Mouse (Mus musculus): Measurements from ENCODE around the gene Cog6. TPM values are rescaled to one million over a fixed set of nuclear protein-coding genes. Genes with fewer than 3 reads are reported as not detected.
A peak's percentile ranks its signal among the peaks of the same experiment; 100 is the strongest.

The Cog6 gene
- polyA plus RNA-seq, 1 experiment from 2014 or later: 57.7 TPM

DNA sequence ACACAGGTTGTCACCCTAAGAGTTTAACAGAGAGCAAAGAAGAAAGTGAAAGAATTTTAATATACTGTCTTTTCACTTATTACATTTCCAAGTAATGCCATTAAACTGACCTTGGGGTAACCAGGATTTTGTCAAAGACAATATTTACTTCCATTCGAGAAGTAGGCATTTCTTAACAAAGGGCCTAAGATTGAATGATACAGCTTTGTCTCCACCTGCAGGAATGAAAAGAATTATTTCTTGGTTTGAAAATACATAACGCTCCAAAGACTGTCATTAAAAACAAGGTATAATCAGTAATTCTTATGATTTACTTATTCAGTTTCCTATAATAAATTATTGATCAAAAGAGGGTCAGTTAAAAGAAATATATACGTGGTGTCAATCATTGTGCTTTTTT lies 55.4 kb downstream of the Cog6 start:
- no peak overlapping the region for H3K4me3 ChIP-seq (ENCODE audit: low read depth, low read length)
- ATAC-seq (ENCODE audit: low read depth): no peak
- no peaks in the 10 kb centered on the region for H3K27me3 ChIP-seq (ENCODE audit: control insufficient read depth, insufficient read depth, low read length)
- H3K27ac ChIP-seq (ENCODE audit: low read depth, low read length): no peak overlapping the region
- H3K4me2 ChIP-seq (ENCODE audit: low read depth, low read length): no peak overlapping the region
- H3K36me3 ChIP-seq (ENCODE audit: control insufficient read depth, insufficient read depth, low read length): no peaks in the 10 kb centered on the region
- H3K9ac ChIP-seq (replicated peaks; ENCODE audit: low read depth, low read length): no peak overlapping the region
- no peaks in the 10 kb centered on the region for H3K4me1 ChIP-seq (ENCODE audit: control insufficient read depth, insufficient read depth, low read length)
- H3K9me3 ChIP-seq (ENCODE audit: control insufficient read depth, low read length): no peaks in the 10 kb centered on the region
- 88% methylated on average over 3 of the region's 3 CpGs for WGBS

DNA sequence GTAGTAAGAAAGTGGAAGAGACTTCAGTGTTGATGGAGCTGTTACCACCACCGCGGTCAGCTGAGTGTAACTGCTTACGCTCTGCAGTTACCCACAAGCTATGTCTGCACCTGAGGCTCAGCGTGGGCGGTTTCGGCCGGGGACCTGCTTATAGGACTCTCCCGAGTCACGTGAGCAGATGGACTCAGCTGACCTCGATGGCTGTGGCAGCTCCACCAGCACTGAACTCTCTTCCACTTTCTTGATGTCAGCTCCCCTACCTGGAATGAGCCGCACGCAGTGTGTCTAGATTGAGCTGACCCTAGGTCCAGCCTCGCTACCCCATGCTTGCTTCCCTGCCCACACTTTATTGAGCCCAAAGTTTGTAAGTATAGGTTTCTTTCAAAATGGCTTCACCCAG lies 56.1 kb downstream of the Cog6 start:
- H3K4me3 ChIP-seq (ENCODE audit: low read depth, low read length): no peak overlapping the region
- H3K27me3 ChIP-seq (ENCODE audit: control insufficient read depth, insufficient read depth, low read length): no peaks in the 10 kb centered on the region
- no peak overlapping the region for H3K27ac ChIP-seq (ENCODE audit: low read depth, low read length)
- ATAC-seq (ENCODE audit: low read depth): no peak
- no peak overlapping the region for H3K9ac ChIP-seq (replicated peaks; ENCODE audit: low read depth, low read length)
- H3K36me3 ChIP-seq (ENCODE audit: control insufficient read depth, insufficient read depth, low read length): no peaks in the 10 kb centered on the region
- H3K4me1 ChIP-seq (ENCODE audit: control insufficient read depth, insufficient read depth, low read length): no peaks in the 10 kb centered on the region
- H3K9me3 ChIP-seq (ENCODE audit: control insufficient read depth, low read length): no peaks in the 10 kb centered on the region
- 95% methylated on average over 13 of the region's 13 CpGs for WGBS
- no peak overlapping the region for H3K4me2 ChIP-seq (ENCODE audit: low read depth, low read length)

DNA sequence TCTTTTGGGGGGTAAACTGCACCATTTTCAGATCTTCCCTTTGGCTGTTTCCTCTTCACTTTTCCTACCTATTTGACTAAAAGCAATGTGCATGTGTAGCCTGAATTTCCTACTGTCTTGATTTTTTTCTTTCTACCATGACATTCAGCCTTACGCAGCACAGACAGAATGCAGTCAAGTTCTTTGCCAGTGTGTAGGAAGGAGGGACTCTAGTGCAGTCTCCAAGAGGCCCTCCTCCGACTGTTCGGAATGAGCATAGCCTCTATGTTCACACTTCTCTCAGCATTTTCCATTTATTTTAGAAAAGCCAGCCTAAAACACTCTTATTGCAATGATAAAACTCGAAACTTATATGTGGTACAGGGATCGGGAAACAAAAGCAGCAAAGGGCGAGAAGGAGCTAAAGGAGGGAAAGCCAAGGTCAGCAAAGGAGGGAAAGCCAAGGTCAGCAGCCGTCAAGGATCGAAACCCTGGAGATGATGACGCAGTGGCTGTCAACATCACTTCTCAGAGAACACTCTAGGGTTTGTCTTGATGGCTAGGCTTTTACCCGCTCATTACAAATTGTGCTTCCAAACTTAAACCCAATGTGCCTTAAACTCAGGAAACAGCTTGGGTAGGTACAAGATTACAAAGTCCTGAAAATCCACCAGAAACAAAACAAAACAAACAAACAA lies 58.5 kb downstream of the Cog6 start:
- no peak overlapping the region for H3K4me3 ChIP-seq (ENCODE audit: low read depth, low read length)
- no peaks in the 10 kb centered on the region for H3K4me1 ChIP-seq (ENCODE audit: control insufficient read depth, insufficient read depth, low read length)
- no peaks in the 10 kb centered on the region for H3K27me3 ChIP-seq (ENCODE audit: control insufficient read depth, insufficient read depth, low read length)
- H3K9ac ChIP-seq (replicated peaks; ENCODE audit: low read depth, low read length): no peak overlapping the region
- WGBS: 89% methylated on average over 10 of the region's 10 CpGs
- no peak overlapping the region for H3K4me2 ChIP-seq (ENCODE audit: low read depth, low read length)
- no peaks in the 10 kb centered on the region for H3K9me3 ChIP-seq (ENCODE audit: control insufficient read depth, low read length)
- ATAC-seq (ENCODE audit: low read depth): no peak
- H3K36me3 ChIP-seq (ENCODE audit: control insufficient read depth, insufficient read depth, low read length): no peaks in the 10 kb centered on the region
- no peak overlapping the region for H3K27ac ChIP-seq (ENCODE audit: low read depth, low read length)

DNA sequence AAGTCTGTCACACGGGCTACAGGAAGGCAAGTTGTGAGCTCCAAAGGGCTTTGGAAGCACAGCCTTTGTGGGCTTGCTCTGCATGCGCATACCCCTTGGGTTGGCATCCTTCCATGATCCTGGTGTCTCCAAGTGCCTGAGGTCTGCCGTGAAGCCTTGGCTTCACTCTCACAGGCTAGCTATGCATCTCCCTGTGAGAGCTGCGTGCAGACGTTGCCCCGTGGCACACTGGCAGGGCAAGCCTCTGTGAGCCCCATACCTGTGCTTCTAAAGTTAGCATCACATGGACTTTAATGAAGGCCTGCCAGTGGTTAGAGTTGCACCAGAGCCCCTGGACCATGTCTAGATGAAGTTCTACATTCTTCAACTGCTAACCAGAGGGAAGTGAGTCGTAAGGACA lies 59.2 kb downstream of the Cog6 start:
- WGBS: 93% methylated on average over 7 of the region's 7 CpGs
- H3K4me2 ChIP-seq (ENCODE audit: low read depth, low read length): no peak overlapping the region
- H3K4me3 ChIP-seq (ENCODE audit: low read depth, low read length): no peak overlapping the region
- H3K27me3 ChIP-seq (ENCODE audit: control insufficient read depth, insufficient read depth, low read length): no peaks in the 10 kb centered on the region
- ATAC-seq (ENCODE audit: low read depth): no peak
- H3K4me1 ChIP-seq (ENCODE audit: control insufficient read depth, insufficient read depth, low read length): no peaks in the 10 kb centered on the region
- no peak overlapping the region for H3K27ac ChIP-seq (ENCODE audit: low read depth, low read length)
- H3K9me3 ChIP-seq (ENCODE audit: control insufficient read depth, low read length): no peaks in the 10 kb centered on the region
- H3K9ac ChIP-seq (replicated peaks; ENCODE audit: low read depth, low read length): no peak overlapping the region
- no peaks in the 10 kb centered on the region for H3K36me3 ChIP-seq (ENCODE audit: control insufficient read depth, insufficient read depth, low read length)

DNA sequence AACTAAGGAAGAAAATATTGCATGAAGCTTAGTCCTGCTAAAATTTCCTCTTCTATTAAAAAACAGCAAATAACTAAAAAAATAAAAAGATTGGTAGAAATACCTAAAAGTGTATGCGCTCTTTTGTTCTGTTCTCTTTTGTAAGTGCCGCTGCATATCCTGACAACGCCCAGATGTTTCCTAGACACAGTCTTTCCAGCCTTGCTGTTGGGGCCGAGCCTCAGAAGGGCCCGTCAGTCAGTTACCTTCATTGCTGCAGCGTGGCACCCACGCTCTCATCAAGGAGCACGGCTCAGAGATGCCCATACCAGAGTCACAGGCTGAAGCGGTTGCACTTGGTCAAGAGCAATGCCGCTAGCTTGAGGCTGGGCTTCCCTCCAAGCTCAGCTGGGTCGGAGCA lies 60.8 kb downstream of the Cog6 start:
- 84% methylated on average over 11 of the region's 11 CpGs for WGBS
- Histone ChIP-seq H3K36me3 (ENCODE audit: control insufficient read depth, insufficient read depth, low read length) (no peaks in the 10 kb centered on the region), H3K27ac (ENCODE audit: low read depth, low read length) (no peak overlapping the region), H3K4me2 (ENCODE audit: low read depth, low read length) (no peak overlapping the region), H3K27me3 (ENCODE audit: control insufficient read depth, insufficient read depth, low read length) (no peaks in the 10 kb centered on the region), H3K4me3 (ENCODE audit: low read depth, low read length) (no peak overlapping the region), H3K9ac (replicated peaks; ENCODE audit: low read depth, low read length) (no peak overlapping the region), H3K4me1 (ENCODE audit: control insufficient read depth, insufficient read depth, low read length) (no peaks in the 10 kb centered on the region), H3K9me3 (ENCODE audit: control insufficient read depth, low read length) (no peaks in the 10 kb centered on the region)
- no peak for ATAC-seq (ENCODE audit: low read depth)

DNA sequence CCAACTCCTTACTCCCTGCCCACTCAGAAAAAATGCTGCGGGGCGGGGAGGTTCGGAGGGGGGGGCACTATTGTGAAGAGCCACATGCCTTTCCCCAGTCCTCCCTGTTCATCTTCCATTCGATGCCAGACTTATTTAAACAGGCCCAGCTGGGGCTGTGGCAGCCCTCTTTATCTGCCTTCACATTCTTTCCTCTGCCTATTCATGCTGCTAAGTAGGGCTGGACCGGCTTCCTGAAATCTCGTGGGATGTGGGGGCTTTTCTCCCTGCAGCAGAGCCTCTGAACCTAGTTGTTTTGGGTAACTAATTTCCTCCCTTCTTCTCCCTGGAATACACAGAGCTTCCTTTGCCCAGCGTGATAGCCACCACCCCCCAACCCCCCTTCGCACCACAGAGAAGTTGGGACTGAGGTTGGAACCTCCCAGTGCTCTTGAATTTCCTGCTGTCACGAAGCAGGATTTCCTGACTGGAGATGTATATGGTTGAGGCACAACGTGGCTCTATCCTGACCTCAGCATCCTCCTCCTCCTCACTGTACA lies 61.5 kb downstream of the Cog6 start:
- 21% methylated on average over 10 of the region's 10 CpGs for WGBS
- H3K4me2 ChIP-seq (ENCODE audit: low read depth, low read length): no peak overlapping the region
- peak; percentile 14; the same call in 1 of the 2 replicates for ATAC-seq (ENCODE audit: low read depth)
- no peaks in the 10 kb centered on the region for H3K9me3 ChIP-seq (ENCODE audit: control insufficient read depth, low read length)
- H3K36me3 ChIP-seq (ENCODE audit: control insufficient read depth, insufficient read depth, low read length): no peaks in the 10 kb centered on the region
- no peaks in the 10 kb centered on the region for H3K27me3 ChIP-seq (ENCODE audit: control insufficient read depth, insufficient read depth, low read length)
- H3K9ac ChIP-seq (replicated peaks; ENCODE audit: low read depth, low read length): no peak overlapping the region
- no peak overlapping the region for H3K27ac ChIP-seq (ENCODE audit: low read depth, low read length)
- no peaks in the 10 kb centered on the region for H3K4me1 ChIP-seq (ENCODE audit: control insufficient read depth, insufficient read depth, low read length)
- H3K4me3 ChIP-seq (ENCODE audit: low read depth, low read length): no peak overlapping the region

DNA sequence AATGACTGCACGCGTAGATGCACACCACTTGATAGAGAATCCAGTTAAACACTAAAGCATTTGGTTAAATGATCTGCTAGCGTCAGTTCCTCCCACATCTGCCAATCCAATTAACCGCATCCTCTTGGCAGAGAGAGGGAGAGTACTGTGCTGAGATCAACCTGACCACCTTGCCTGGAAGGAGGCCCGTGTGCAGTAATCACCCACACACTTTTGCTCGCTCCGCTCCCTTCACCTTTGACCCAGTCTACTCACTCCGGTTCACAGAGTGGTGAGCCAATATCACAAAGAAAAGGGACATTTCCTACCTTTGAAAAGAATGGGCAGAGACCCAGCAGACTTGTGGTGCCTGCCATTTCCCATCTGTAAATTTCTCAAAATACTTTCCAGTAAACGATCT lies 62.4 kb downstream of the Cog6 start:
- 70% methylated on average over 9 of the region's 9 CpGs for WGBS
- Histone ChIP-seq H3K27me3 (ENCODE audit: control insufficient read depth, insufficient read depth, low read length) (no peaks in the 10 kb centered on the region), H3K4me1 (ENCODE audit: control insufficient read depth, insufficient read depth, low read length) (no peaks in the 10 kb centered on the region), H3K4me2 (ENCODE audit: low read depth, low read length) (no peak overlapping the region), H3K27ac (ENCODE audit: low read depth, low read length) (no peak overlapping the region; the same call in 1 of the 2 replicates), H3K9me3 (ENCODE audit: control insufficient read depth, low read length) (no peaks in the 10 kb centered on the region), H3K4me3 (ENCODE audit: low read depth, low read length) (no peak overlapping the region), H3K9ac (replicated peaks; ENCODE audit: low read depth, low read length) (no peak overlapping the region), H3K36me3 (ENCODE audit: control insufficient read depth, insufficient read depth, low read length) (no peaks in the 10 kb centered on the region)
- ATAC-seq (ENCODE audit: low read depth): no peak

DNA sequence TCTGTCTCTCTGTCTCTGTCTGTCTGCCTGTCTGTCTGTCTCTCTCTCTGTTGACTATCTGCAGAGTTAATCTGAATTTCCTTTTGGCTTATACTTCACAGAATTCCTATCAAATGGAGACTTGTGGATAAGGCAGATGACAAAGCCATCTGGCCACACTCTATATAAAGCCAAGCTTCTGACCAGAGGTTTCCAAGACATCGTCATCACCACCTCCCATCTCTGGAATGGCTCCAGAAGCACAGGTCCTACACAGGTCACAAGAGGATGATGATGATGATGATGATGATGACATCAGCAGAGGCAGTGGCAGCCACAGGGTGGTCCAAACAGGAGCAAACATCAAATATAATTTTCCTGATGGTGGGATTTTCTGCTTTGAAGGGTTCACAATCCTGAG lies 63.2 kb downstream of the Cog6 start:
- 93% methylated on average over 1 of the region's 1 CpGs for WGBS
- H3K27me3 ChIP-seq (ENCODE audit: control insufficient read depth, insufficient read depth, low read length): no peaks in the 10 kb centered on the region
- ATAC-seq (ENCODE audit: low read depth): no peak
- no peak overlapping the region for H3K4me3 ChIP-seq (ENCODE audit: low read depth, low read length)
- H3K36me3 ChIP-seq (ENCODE audit: control insufficient read depth, insufficient read depth, low read length): no peaks in the 10 kb centered on the region
- no peak overlapping the region for H3K27ac ChIP-seq (ENCODE audit: low read depth, low read length)
- H3K9ac ChIP-seq (replicated peaks; ENCODE audit: low read depth, low read length): no peak overlapping the region
- no peak overlapping the region for H3K4me2 ChIP-seq (ENCODE audit: low read depth, low read length)
- H3K9me3 ChIP-seq (ENCODE audit: control insufficient read depth, low read length): no peaks in the 10 kb centered on the region
- H3K4me1 ChIP-seq (ENCODE audit: control insufficient read depth, insufficient read depth, low read length): no peaks in the 10 kb centered on the region

DNA sequence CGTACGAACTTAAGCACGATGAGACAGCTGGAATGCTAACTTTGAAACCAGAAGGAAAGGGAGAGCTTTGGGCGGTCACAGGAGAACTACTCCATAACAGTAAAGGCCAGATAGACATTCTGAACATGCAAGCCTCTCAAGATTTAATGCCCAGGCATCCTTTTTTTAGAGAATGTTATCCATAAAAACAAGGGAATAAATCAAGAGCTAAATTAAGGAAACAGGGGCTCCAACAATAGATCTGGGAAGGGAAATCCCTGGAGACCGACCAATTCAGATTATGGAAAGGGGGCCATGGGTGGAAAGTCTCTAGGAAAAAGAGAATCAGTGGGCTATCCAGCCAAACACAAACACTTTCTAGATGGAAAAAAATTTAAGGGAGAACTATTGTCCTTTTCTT lies 68.2 kb downstream of the Cog6 start:
- WGBS: 92% methylated on average over 5 of the region's 5 CpGs

More for the DNA sequence above, 68.2 kb downstream of the Cog6 start:
- no peaks in the 10 kb centered on the region for H3K36me3 ChIP-seq (ENCODE audit: control insufficient read depth, insufficient read depth, low read length)
- H3K27ac ChIP-seq (ENCODE audit: low read depth, low read length): no peak overlapping the region
- H3K9me3 ChIP-seq (ENCODE audit: control insufficient read depth, low read length): no peaks in the 10 kb centered on the region
- H3K4me2 ChIP-seq (ENCODE audit: low read depth, low read length): no peak overlapping the region
- no peak overlapping the region for H3K4me3 ChIP-seq (ENCODE audit: low read depth, low read length)
- no peak for ATAC-seq (ENCODE audit: low read depth)
- H3K4me1 ChIP-seq (ENCODE audit: control insufficient read depth, insufficient read depth, low read length): no peaks in the 10 kb centered on the region
- H3K9ac ChIP-seq (replicated peaks; ENCODE audit: low read depth, low read length): no peak overlapping the region
- H3K27me3 ChIP-seq (ENCODE audit: control insufficient read depth, insufficient read depth, low read length): no peaks in the 10 kb centered on the region

Measured in neural tube, embryonic 14.5 days (tissue).